Mouse (Mus musculus): ENCODE results near the gene Lsg1. TPM values are rescaled to one million over a fixed set of nuclear protein-coding genes. Genes with fewer than 3 reads are reported as not detected.

Lsg1 gene
- polyA plus RNA-seq, 1 experiment from 2014 or later = 81.0 TPM

DNA sequence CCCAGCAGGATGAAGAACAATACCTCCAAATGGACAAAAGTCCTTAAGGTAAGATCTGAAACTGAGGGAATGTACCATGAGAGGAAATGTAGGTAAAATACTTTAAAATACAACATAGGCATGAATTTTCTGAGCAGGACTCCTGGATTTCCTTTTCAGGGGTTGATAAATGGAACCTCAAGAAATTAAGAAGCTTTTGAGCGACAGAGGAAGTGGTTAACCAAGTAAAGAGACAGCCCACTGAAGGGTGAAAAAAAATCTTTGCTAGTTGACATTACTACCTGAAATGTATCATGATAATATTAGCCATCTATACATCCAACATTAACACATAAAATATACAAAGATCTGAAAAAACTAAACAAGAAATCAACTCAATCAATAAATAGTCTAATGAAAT, 52.3 kb downstream of the Lsg1 start:
- ATAC-seq (replicated peaks; ENCODE audit: low FRiP score) = no peak
- H3K9ac ChIP-seq (ENCODE audit: low read depth, low read length) = no peak overlapping the region
- no peak overlapping the region for H3K27ac ChIP-seq (ENCODE audit: low read depth, low read length)
- 0 out of 2 replicates have a peak, but pooled peaks cover 3% of the 10 kb centered on the region for H3K4me1 ChIP-seq (replicated peaks; ENCODE audit: control insufficient read depth, insufficient read depth, low read length)
- peaks cover 12% of the 10 kb centered on the region for H3K27me3 ChIP-seq (replicated peaks; ENCODE audit: control insufficient read depth, insufficient read depth, low read length)
- no peak overlapping the region for H3K4me3 ChIP-seq (ENCODE audit: low read depth, low read length)
- no peaks in the 10 kb centered on the region for H3K36me3 ChIP-seq (ENCODE audit: control insufficient read depth, insufficient read depth, low read length)
- WGBS = 33% methylated on average over 1 of the region's 1 CpGs
- no peaks in the 10 kb centered on the region for H3K9me3 ChIP-seq (ENCODE audit: control insufficient read depth, low read length)
- DNase-seq (ENCODE audit: low spot score) = no peak
- H3K4me2 ChIP-seq = no peak overlapping the region

GRCm38 (mm10) chr16:30533592-30533991, 53.8 kb downstream of the Lsg1 start:
- H3K27me3 ChIP-seq (replicated peaks; ENCODE audit: control insufficient read depth, insufficient read depth, low read length) = peaks cover 12% of the 10 kb centered on the region; the same call in 1 of the 2 replicates
- H3K36me3 ChIP-seq (ENCODE audit: control insufficient read depth, insufficient read depth, low read length) = no peaks in the 10 kb centered on the region
- 0 out of 2 replicates have a peak, but pooled peaks cover 3% of the 10 kb centered on the region for H3K4me1 ChIP-seq (replicated peaks; ENCODE audit: control insufficient read depth, insufficient read depth, low read length)
- DNase-seq (ENCODE audit: low spot score) (no peak), ATAC-seq (replicated peaks; ENCODE audit: low FRiP score) (no peak)
- no peak overlapping the region for H3K9ac ChIP-seq (ENCODE audit: low read depth, low read length)
- no peak overlapping the region for H3K27ac ChIP-seq (ENCODE audit: low read depth, low read length)
- 27% methylated on average over 4 of the region's 4 CpGs for WGBS
- H3K9me3 ChIP-seq (ENCODE audit: control insufficient read depth, low read length) = no peaks in the 10 kb centered on the region
- H3K4me2 ChIP-seq = no peak overlapping the region
- H3K4me3 ChIP-seq (ENCODE audit: low read depth, low read length) = no peak overlapping the region

- DNase-seq (ENCODE audit: low spot score) = no peak
- WGBS = 54% methylated on average over 1 of the region's 1 CpGs
- Histone ChIP-seq H3K9me3 (ENCODE audit: control insufficient read depth, low read length) (no peaks in the 10 kb centered on the region), H3K27me3 (replicated peaks; ENCODE audit: control insufficient read depth, insufficient read depth, low read length) (peaks cover 12% of the 10 kb centered on the region; the same call in 1 of the 2 replicates), H3K4me3 (ENCODE audit: low read depth, low read length) (no peak overlapping the region), H3K27ac (ENCODE audit: low read depth, low read length) (no peak overlapping the region), H3K4me1 (replicated peaks; ENCODE audit: control insufficient read depth, insufficient read depth, low read length) (0 out of 2 replicates have a peak, but pooled peaks cover 3% of the 10 kb centered on the region), H3K4me2 (no peak overlapping the region), H3K36me3 (ENCODE audit: control insufficient read depth, insufficient read depth, low read length) (no peaks in the 10 kb centered on the region), H3K9ac (ENCODE audit: low read depth, low read length) (no peak overlapping the region)
- ATAC-seq (replicated peaks; ENCODE audit: low FRiP score) = no peak
Observed at GRCm38 (mm10) chr16:30532929-30533328, 54.5 kb downstream of the Lsg1 start.

GRCm38 (mm10) chr16:30531761-30532406, 55.5 kb downstream of the Lsg1 start:
- no peak overlapping the region for H3K27ac ChIP-seq (ENCODE audit: low read depth, low read length)
- H3K4me2 ChIP-seq = no peak overlapping the region
- ATAC-seq (replicated peaks; ENCODE audit: low FRiP score) (no peak; the same call in 1 of the 2 replicates), DNase-seq (ENCODE audit: low spot score) (no peak)
- H3K4me1 ChIP-seq (replicated peaks; ENCODE audit: control insufficient read depth, insufficient read depth, low read length) = 0 out of 2 replicates have a peak, but pooled peaks cover 3% of the 10 kb centered on the region
- 23% methylated on average over 20 of the region's 20 CpGs for WGBS
- no peaks in the 10 kb centered on the region for H3K9me3 ChIP-seq (ENCODE audit: control insufficient read depth, low read length)
- no peak overlapping the region for H3K9ac ChIP-seq (ENCODE audit: low read depth, low read length)
- no peaks in the 10 kb centered on the region for H3K36me3 ChIP-seq (ENCODE audit: control insufficient read depth, insufficient read depth, low read length)
- H3K27me3 ChIP-seq (replicated peaks; ENCODE audit: control insufficient read depth, insufficient read depth, low read length) = peaks cover 12% of the 10 kb centered on the region; the same call in 1 of the 2 replicates
- H3K4me3 ChIP-seq (ENCODE audit: low read depth, low read length) = no peak overlapping the region

DNA sequence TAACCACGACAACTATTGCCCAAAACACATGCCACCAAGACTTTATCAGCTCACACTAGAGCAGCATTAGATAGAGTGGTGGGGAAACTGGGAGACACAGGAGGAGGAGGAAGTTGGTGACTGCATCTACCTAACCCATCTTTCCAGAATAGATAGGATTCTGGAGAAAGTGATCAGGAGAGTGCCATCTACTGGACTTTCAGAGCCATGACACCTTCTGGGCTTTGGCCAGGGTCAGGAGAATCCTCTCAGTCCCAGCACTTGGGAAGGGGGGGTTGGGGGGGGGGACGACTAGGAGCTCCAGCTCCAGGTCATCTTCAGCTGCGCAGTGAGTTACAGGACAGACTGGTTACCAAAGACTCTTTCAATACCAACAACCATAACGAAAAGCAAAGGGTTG, 56.6 kb downstream of the Lsg1 start:
- peaks cover 12% of the 10 kb centered on the region; the same call in 1 of the 2 replicates for H3K27me3 ChIP-seq (replicated peaks; ENCODE audit: control insufficient read depth, insufficient read depth, low read length)
- H3K9ac ChIP-seq (ENCODE audit: low read depth, low read length) = no peak overlapping the region
- DNase-seq (ENCODE audit: low spot score) (no peak), ATAC-seq (replicated peaks; ENCODE audit: low FRiP score) (no peak)
- H3K36me3 ChIP-seq (ENCODE audit: control insufficient read depth, insufficient read depth, low read length) = no peaks in the 10 kb centered on the region
- H3K4me2 ChIP-seq = no peak overlapping the region
- no peaks in the 10 kb centered on the region for H3K9me3 ChIP-seq (ENCODE audit: control insufficient read depth, low read length)
- no peak overlapping the region for H3K4me3 ChIP-seq (ENCODE audit: low read depth, low read length)
- 45% methylated on average over 4 of the region's 4 CpGs for WGBS
- H3K27ac ChIP-seq (ENCODE audit: low read depth, low read length) = no peak overlapping the region
- H3K4me1 ChIP-seq (replicated peaks; ENCODE audit: control insufficient read depth, insufficient read depth, low read length) = 0 out of 2 replicates have a peak, but pooled peaks cover 3% of the 10 kb centered on the region

- DNase-seq (ENCODE audit: low spot score) = no peak
- Histone ChIP-seq H3K27me3 (replicated peaks; ENCODE audit: control insufficient read depth, insufficient read depth, low read length) (peaks cover 8% of the 10 kb centered on the region; the same call in 1 of the 2 replicates), H3K36me3 (ENCODE audit: control insufficient read depth, insufficient read depth, low read length) (no peaks in the 10 kb centered on the region), H3K27ac (ENCODE audit: low read depth, low read length) (no peak overlapping the region), H3K9ac (ENCODE audit: low read depth, low read length) (no peak overlapping the region), H3K4me1 (replicated peaks; ENCODE audit: control insufficient read depth, insufficient read depth, low read length) (0 out of 2 replicates have a peak, but pooled peaks cover 3% of the 10 kb centered on the region), H3K9me3 (ENCODE audit: control insufficient read depth, low read length) (no peaks in the 10 kb centered on the region), H3K4me2 (no peak overlapping the region), H3K4me3 (ENCODE audit: low read depth, low read length) (no peak overlapping the region)
- ATAC-seq (replicated peaks; ENCODE audit: low FRiP score) = no peak
- WGBS = 76% methylated on average over 8 of the region's 8 CpGs
Observed at GRCm38 (mm10) chr16:30528386-30528785, 59.0 kb downstream of the Lsg1 start.

DNA sequence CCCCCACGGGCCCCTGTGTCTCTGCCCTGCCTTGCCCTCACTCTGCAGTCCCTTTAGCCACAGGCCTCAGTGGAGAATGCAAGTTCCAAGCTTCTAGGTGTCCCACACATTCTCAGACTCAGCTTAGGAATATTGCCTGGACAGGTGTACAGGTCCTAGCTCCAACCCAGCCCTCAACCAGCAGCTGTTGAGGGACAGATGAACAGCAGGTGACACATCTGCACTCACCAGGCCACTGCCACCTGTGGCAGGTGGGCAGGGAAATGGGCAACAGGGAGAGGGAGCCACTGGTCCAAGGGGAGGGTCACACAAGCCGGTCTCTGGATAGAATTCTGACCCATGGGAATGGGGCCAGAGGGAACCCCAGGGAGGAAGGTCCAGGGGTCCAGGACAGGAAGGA, 59.5 kb downstream of the Lsg1 start:
- 0 out of 2 replicates have a peak, but pooled peaks cover 3% of the 10 kb centered on the region for H3K4me1 ChIP-seq (replicated peaks; ENCODE audit: control insufficient read depth, insufficient read depth, low read length)
- no peak for ATAC-seq (replicated peaks; ENCODE audit: low FRiP score)
- H3K27ac ChIP-seq (ENCODE audit: low read depth, low read length) = no peak overlapping the region
- peaks cover 6% of the 10 kb centered on the region; the same call in 1 of the 2 replicates for H3K27me3 ChIP-seq (replicated peaks; ENCODE audit: control insufficient read depth, insufficient read depth, low read length)
- H3K4me3 ChIP-seq (ENCODE audit: low read depth, low read length) = no peak overlapping the region
- whole genome bisulfite sequencing = 72% methylated on average over 2 of the region's 2 CpGs
- H3K4me2 ChIP-seq = no peak overlapping the region
- H3K9me3 ChIP-seq (ENCODE audit: control insufficient read depth, low read length) = no peaks in the 10 kb centered on the region
- DNase-seq (ENCODE audit: low spot score) = no peak
- no peak overlapping the region for H3K9ac ChIP-seq (ENCODE audit: low read depth, low read length)
- no peaks in the 10 kb centered on the region for H3K36me3 ChIP-seq (ENCODE audit: control insufficient read depth, insufficient read depth, low read length)

GRCm38 (mm10) chr16:30525756-30526155, 61.6 kb downstream of the Lsg1 start:
- no peaks in the 10 kb centered on the region for H3K36me3 ChIP-seq (ENCODE audit: control insufficient read depth, insufficient read depth, low read length)

DNA sequence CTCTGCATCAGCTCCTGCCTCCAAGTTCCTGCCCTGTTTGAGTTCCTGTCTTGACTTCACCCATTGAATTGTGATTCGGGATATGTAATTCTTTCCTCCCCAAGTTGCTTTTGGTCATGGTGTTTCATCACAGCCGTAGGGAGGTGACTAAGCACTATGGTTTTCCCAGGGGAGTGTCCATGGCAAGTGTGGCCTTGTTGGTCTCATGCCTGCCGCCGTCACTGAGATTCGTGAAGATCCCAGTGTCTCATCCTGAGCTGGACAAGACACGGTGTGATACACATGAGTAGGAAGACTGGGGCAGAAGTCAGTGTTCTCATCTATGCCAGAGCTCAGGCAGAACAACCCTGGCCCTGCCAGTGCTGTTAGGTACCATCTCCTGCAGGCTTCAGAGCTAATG, 62.9 kb downstream of the Lsg1 start:
- no peaks in the 10 kb centered on the region for H3K27me3 ChIP-seq (replicated peaks; ENCODE audit: control insufficient read depth, insufficient read depth, low read length)
- no peaks in the 10 kb centered on the region for H3K36me3 ChIP-seq (ENCODE audit: control insufficient read depth, insufficient read depth, low read length)
- no peak overlapping the region for H3K4me2 ChIP-seq
- ATAC-seq (replicated peaks; ENCODE audit: low FRiP score) (no peak), DNase-seq (ENCODE audit: low spot score) (no peak)
- no peaks in the 10 kb centered on the region for H3K9me3 ChIP-seq (ENCODE audit: control insufficient read depth, low read length)
- no peak overlapping the region for H3K27ac ChIP-seq (ENCODE audit: low read depth, low read length)
- no peak overlapping the region for H3K4me3 ChIP-seq (ENCODE audit: low read depth, low read length)
- no peaks in the 10 kb centered on the region for H3K4me1 ChIP-seq (replicated peaks; ENCODE audit: control insufficient read depth, insufficient read depth, low read length)
- 81% methylated on average over 6 of the region's 6 CpGs for WGBS
- H3K9ac ChIP-seq (ENCODE audit: low read depth, low read length) = no peak overlapping the region

More at GRCm38 (mm10) chr16:30525756-30526155, 61.6 kb downstream of the Lsg1 start:
- H3K9ac ChIP-seq (ENCODE audit: low read depth, low read length) = no peak overlapping the region
- no peaks in the 10 kb centered on the region for H3K9me3 ChIP-seq (ENCODE audit: control insufficient read depth, low read length)
- H3K4me3 ChIP-seq (ENCODE audit: low read depth, low read length) = no peak overlapping the region
- ATAC-seq (replicated peaks; ENCODE audit: low FRiP score) (no peak), DNase-seq (ENCODE audit: low spot score) (no peak)
- H3K27me3 ChIP-seq (replicated peaks; ENCODE audit: control insufficient read depth, insufficient read depth, low read length) = no peaks in the 10 kb centered on the region
- H3K27ac ChIP-seq (ENCODE audit: low read depth, low read length) = no peak overlapping the region
- H3K4me1 ChIP-seq (replicated peaks; ENCODE audit: control insufficient read depth, insufficient read depth, low read length) = no peaks in the 10 kb centered on the region
- 78% methylated on average over 14 of the region's 14 CpGs for WGBS
- no peak overlapping the region for H3K4me2 ChIP-seq
